Mouse (Mus musculus) hindbrain, embryonic 10.5 days (tissue): ENCODE results near the gene Nrd1. TPM values are rescaled to one million over a fixed set of nuclear protein-coding genes. Genes with fewer than 3 reads are reported as not detected.

Experiments used
- DNase-seq: peaks from one replicate; pipeline ENCODE4 v3.0.0-alpha.2; 2017; ENCODE audit warnings: low spot score
- H3K27ac ChIP-seq: fragments of 300-500 bp; sonication (generic); 2 replicates; pipeline ENCODE4 v1.5.1; 2016; ENCODE audit warnings: mild to moderate bottlenecking, moderate library complexity
- H3K27me3 ChIP-seq: fragments of 300-500 bp; sonication (generic); 2 replicates; pipeline ENCODE4 v1.6.1; 2016; ENCODE audit warnings: mild to moderate bottlenecking; ENCODE audit not compliant: poor library complexity, insufficient read depth, severe bottlenecking
- H3K36me3 ChIP-seq: fragments of 300-500 bp; sonication (generic); 2 replicates; pipeline ENCODE4 v1.6.1; 2016; ENCODE audit warnings: mild to moderate bottlenecking, moderate library complexity
- H3K4me1 ChIP-seq: fragments of 300-500 bp; sonication (generic); replicated peaks from 2 replicates; pipeline ENCODE4 v1.6.1; 2016; ENCODE audit warnings: mild to moderate bottlenecking
- H3K4me3 ChIP-seq: fragments of 300-500 bp; sonication (generic); 2 replicates; pipeline ENCODE4 v1.5.1; 2016; ENCODE audit warnings: mild to moderate bottlenecking, moderate library complexity
- H3K9me3 ChIP-seq: fragments of 300-500 bp; sonication (generic); 2 replicates; pipeline ENCODE4 v1.6.1; 2016; ENCODE audit warnings: mild to moderate bottlenecking, moderate library complexity
- WGBS: fragments of 180-500 bp; shearing (Covaris S2); methylation state at CpG from one replicate; pipeline ENCODE4 v1.1.7; 2016; 5-methylcytosine and 5-hydroxymethylcytosine counted together
- polyA plus RNA-seq: library from polyadenylated mRNA; unstranded; fragments of >200 nt; fragmentation: Nextera tagmentation; extraction: Ambion mirVana; gene quantifications from 2 replicates; pipeline ENCODE4 v1.2.1, GENCODE M21; 2016

Nrd1 gene
- polyA plus RNA-seq, result 67.0 and 69.2 TPM in 2 replicates

GRCm38 (mm10) chr4:108999999-109000950 lies at the start of gene Nrd1:
Gene Nrd1 (plus strand): TSS chr4:109000655.
- WGBS, result under 1% methylated on average over 58 of the region's 58 CpGs
- Histone ChIP-seq H3K4me3 (peak within 1 kb of the TSS; percentile 89), H3K27me3 (no peaks in the 10 kb centered on the region), H3K4me1 (peaks cover 22% of the 10 kb centered on the region), H3K27ac (peak within 1 kb of the TSS; percentile 93), H3K9me3 (no peaks in the 10 kb centered on the region), H3K36me3 (peaks cover 16% of the 10 kb centered on the region)
- peak; percentile 99 for DNase-seq

- Histone ChIP-seq H3K36me3 (no peaks in the 10 kb centered on the region), H3K4me3 (no peak overlapping the region), H3K4me1 (no peaks in the 10 kb centered on the region), H3K9me3 (no peaks in the 10 kb centered on the region), H3K27ac (no peak overlapping the region), H3K27me3 (no peaks in the 10 kb centered on the region)
- DNase-seq, result no peak
- WGBS, result 93% methylated on average over 4 of the region's 4 CpGs
Observed at GRCm38 (mm10) chr4:108951663-108952062, 48.8 kb upstream of the Nrd1 start.

GRCm38 (mm10) chr4:108959696-108960095 lies 40.8 kb upstream of the Nrd1 start:
- H3K27me3 ChIP-seq, result no peaks in the 10 kb centered on the region
- no peak for DNase-seq
- WGBS, result 84% methylated on average over 3 of the region's 3 CpGs

GRCm38 (mm10) chr4:108960619-108961460 lies 39.6 kb upstream of the Nrd1 start:
- no peaks in the 10 kb centered on the region for H3K36me3 ChIP-seq
- DNase-seq, result no peak
- 91% methylated on average over 4 of the region's 4 CpGs for WGBS
- no peaks in the 10 kb centered on the region for H3K27me3 ChIP-seq
- H3K4me3 ChIP-seq, result no peak overlapping the region
- no peak overlapping the region for H3K27ac ChIP-seq
- H3K9me3 ChIP-seq, result no peaks in the 10 kb centered on the region
- H3K4me1 ChIP-seq, result no peaks in the 10 kb centered on the region

More at GRCm38 (mm10) chr4:108959696-108960095, 40.8 kb upstream of the Nrd1 start:
- Histone ChIP-seq H3K4me3 (no peak overlapping the region), H3K36me3 (no peaks in the 10 kb centered on the region), H3K27ac (no peak overlapping the region), H3K9me3 (no peaks in the 10 kb centered on the region), H3K4me1 (no peaks in the 10 kb centered on the region)

- Histone ChIP-seq H3K36me3 (no peaks in the 10 kb centered on the region), H3K9me3 (no peaks in the 10 kb centered on the region), H3K27me3 (no peaks in the 10 kb centered on the region), H3K4me3 (no peak overlapping the region), H3K27ac (no peak overlapping the region), H3K4me1 (no peaks in the 10 kb centered on the region)
- no peak for DNase-seq
- 89% methylated on average over 6 of the region's 6 CpGs for WGBS
Observed at GRCm38 (mm10) chr4:108963017-108963416, 37.4 kb upstream of the Nrd1 start.

GRCm38 (mm10) chr4:108969517-108969916 lies 30.9 kb upstream of the Nrd1 start:
- Histone ChIP-seq H3K27ac (no peak overlapping the region), H3K4me1 (no peaks in the 10 kb centered on the region), H3K36me3 (no peaks in the 10 kb centered on the region), H3K9me3 (no peaks in the 10 kb centered on the region), H3K4me3 (no peak overlapping the region), H3K27me3 (no peaks in the 10 kb centered on the region)
- DNase-seq, result no peak
- WGBS, result 85% methylated on average over 3 of the region's 3 CpGs

- no peak overlapping the region for H3K27ac ChIP-seq
- 85% methylated on average over 5 of the region's 5 CpGs for WGBS
- H3K4me3 ChIP-seq, result no peak overlapping the region
Observed at GRCm38 (mm10) chr4:108971054-108971453, 29.4 kb upstream of the Nrd1 start.

GRCm38 (mm10) chr4:108976458-108977071 lies 23.9 kb upstream of the Nrd1 start:
- H3K27me3 ChIP-seq, result no peaks in the 10 kb centered on the region
- H3K4me1 ChIP-seq, result no peaks in the 10 kb centered on the region
- H3K27ac ChIP-seq, result no peak overlapping the region
- H3K9me3 ChIP-seq, result no peaks in the 10 kb centered on the region
- no peaks in the 10 kb centered on the region for H3K36me3 ChIP-seq
- peak; percentile 24 for DNase-seq
- H3K4me3 ChIP-seq, result no peak overlapping the region
- 50% methylated on average over 6 of the region's 6 CpGs for WGBS

More at GRCm38 (mm10) chr4:108971054-108971453, 29.4 kb upstream of the Nrd1 start:
- no peak for DNase-seq
- Histone ChIP-seq H3K36me3 (no peaks in the 10 kb centered on the region), H3K9me3 (no peaks in the 10 kb centered on the region), H3K4me1 (no peaks in the 10 kb centered on the region), H3K27me3 (no peaks in the 10 kb centered on the region)

GRCm38 (mm10) chr4:108986833-108987472 lies 13.5 kb upstream of the Nrd1 start:
- no peak overlapping the region for H3K4me3 ChIP-seq
- 76% methylated on average over 1 of the region's 1 CpGs for WGBS
- no peak for DNase-seq
- no peaks in the 10 kb centered on the region for H3K27me3 ChIP-seq
- H3K27ac ChIP-seq, result no peak overlapping the region
- H3K36me3 ChIP-seq, result no peaks in the 10 kb centered on the region
- no peaks in the 10 kb centered on the region for H3K4me1 ChIP-seq
- no peaks in the 10 kb centered on the region for H3K9me3 ChIP-seq

GRCm38 (mm10) chr4:108987473-108987842 lies 13.0 kb upstream of the Nrd1 start:
- Histone ChIP-seq H3K4me3 (no peak overlapping the region), H3K4me1 (no peaks in the 10 kb centered on the region), H3K27me3 (no peaks in the 10 kb centered on the region), H3K36me3 (no peaks in the 10 kb centered on the region), H3K9me3 (no peaks in the 10 kb centered on the region), H3K27ac (no peak overlapping the region)
- 79% methylated on average over 4 of the region's 4 CpGs for WGBS
- DNase-seq, result no peak

- no peak for DNase-seq
- 81% methylated on average over 2 of the region's 2 CpGs for WGBS
- H3K4me3 ChIP-seq, result no peak overlapping the region
- no peaks in the 10 kb centered on the region for H3K4me1 ChIP-seq
- no peaks in the 10 kb centered on the region for H3K9me3 ChIP-seq
- no peak overlapping the region for H3K27ac ChIP-seq
- H3K36me3 ChIP-seq, result no peaks in the 10 kb centered on the region
- no peaks in the 10 kb centered on the region for H3K27me3 ChIP-seq
Observed at GRCm38 (mm10) chr4:108989430-108989829, 11.0 kb upstream of the Nrd1 start.

GRCm38 (mm10) chr4:108990032-108990431 lies 10.4 kb upstream of the Nrd1 start:
- DNase-seq, result no peak
- Histone ChIP-seq H3K4me1 (no peaks in the 10 kb centered on the region), H3K36me3 (no peaks in the 10 kb centered on the region), H3K9me3 (no peaks in the 10 kb centered on the region), H3K4me3 (no peak overlapping the region), H3K27ac (no peak overlapping the region), H3K27me3 (no peaks in the 10 kb centered on the region)
